9 mouse cellular contexts compared by ENCODE assay signal in the genomic region with DNA sequence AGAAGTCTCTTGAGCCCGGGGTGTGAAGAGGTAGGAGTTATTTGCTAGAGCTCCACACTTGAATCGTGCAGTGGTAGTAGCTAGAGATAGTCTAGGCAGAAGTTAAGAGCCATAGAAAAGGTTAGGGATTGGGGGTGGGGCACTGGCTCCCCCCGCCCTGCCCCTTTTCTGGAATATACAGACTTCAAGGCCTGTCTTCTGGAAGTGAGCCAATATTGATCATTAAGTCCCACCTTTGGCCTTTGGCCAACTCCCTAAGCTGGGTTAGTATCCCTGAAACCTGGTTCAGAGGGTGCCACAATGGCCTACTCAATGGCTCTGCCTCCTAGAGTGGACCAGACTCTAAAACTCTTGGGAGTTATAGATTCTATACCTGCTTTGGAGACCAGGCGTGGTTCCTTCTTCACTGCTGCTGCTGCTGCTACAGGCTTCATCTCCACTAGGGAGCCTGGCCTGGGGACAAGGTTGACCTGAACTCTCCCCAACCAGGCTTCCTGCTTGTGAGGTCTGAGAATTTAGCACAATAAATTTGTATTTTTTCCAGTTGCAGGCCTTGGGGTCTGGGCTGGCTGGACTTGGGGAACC. TPM values are rescaled to one million over a fixed set of nuclear protein-coding genes. Genes with fewer than 3 reads are reported as not detected.
A peak's percentile ranks its signal among the peaks of the same experiment; 100 is the strongest.
DNase-seq lines count a peak whose midpoint lies in the region; ATAC-seq and TF ChIP-seq lines count a peak whose summit lies in the region.
"Had no signal": no experiment of that assay in that cellular context is flagged by ENCODE, and none has a peak within 500 bp of the region (broad histone marks: within the 10 kb centered on the region; RNA-seq: fewer than 3 reads in every experiment).

No protein-coding gene starts in this region.

- H3K9ac ChIP-seq in kidney, postnatal 0 days (ENCODE audit: low read depth, low read length) = peak overlapping the region; percentile 20; the same call in 1 of the 2 replicates
- H3K9ac ChIP-seq in heart, embryonic 16.5 days (ENCODE audit: low read length) = peak overlapping the region; percentile 56
- no peak overlapping the region; the same call in 1 of the 2 replicates for H3K9ac ChIP-seq in liver, embryonic 14.5 days (replicated peaks)

- no peak overlapping the region for H3K27ac ChIP-seq in kidney, postnatal 0 days
- peak overlapping the region; percentile 25; the same call in 1 of the 2 replicates for H3K27ac ChIP-seq in heart, embryonic 16.5 days (ENCODE audit: low read length)
- no peak overlapping the region for H3K27ac ChIP-seq in liver, embryonic 14.5 days

- no peak for TF ChIP-seq EP300 in liver, embryonic 14.5 days (IDR thresholded peaks at IDR 0.05; ENCODE audit: low read depth)

- ATAC-seq in kidney, postnatal 0 days (replicated peaks; ENCODE audit: low FRiP score, low read depth) = no peak
- no peak for ATAC-seq in heart, embryonic 16.5 days (replicated peaks; ENCODE audit: extremely low read depth, insufficient read depth, low FRiP score)
- no peak for ATAC-seq in liver, embryonic 14.5 days (ENCODE audit: insufficient read depth)

- peaks cover 13% of the 10 kb centered on the region for H3K27me3 ChIP-seq in kidney, postnatal 0 days (ENCODE audit: insufficient read depth, low read length)
- peaks cover 41% of the 10 kb centered on the region for H3K27me3 ChIP-seq in heart, embryonic 16.5 days (ENCODE audit: control insufficient read depth, insufficient read depth, low read length)
- peaks cover 20% of the 10 kb centered on the region for H3K27me3 ChIP-seq in liver, embryonic 14.5 days (ENCODE audit: control insufficient read depth, insufficient read depth, low read length)

- peaks cover 9% of the 10 kb centered on the region for H3K4me1 ChIP-seq in kidney, postnatal 0 days (replicated peaks; ENCODE audit: insufficient read depth, low read length)
- H3K4me1 ChIP-seq in heart, embryonic 16.5 days (ENCODE audit: control insufficient read depth, insufficient read depth, low read length) = peaks cover 18% of the 10 kb centered on the region
- peaks cover 36 to 38% of the 10 kb centered on the region in 2 experiments for H3K4me1 ChIP-seq in liver, embryonic 14.5 days (replicated peaks; ENCODE audit: control insufficient read depth in 2 of 2, insufficient read depth in 2 of 2, low read length in 1 of 2)

- H3K4me3 ChIP-seq in kidney, postnatal 0 days (replicated peaks; ENCODE audit: low read depth, low read length) = peak overlapping the region; percentile 39
- H3K4me3 ChIP-seq in heart, embryonic 16.5 days (ENCODE audit: low read length) = peak overlapping the region; percentile 51
- no peak overlapping the region for H3K4me3 ChIP-seq in liver, embryonic 14.5 days (ENCODE audit: insufficient read depth in 1 of 2, low read depth in 2 of 2, low read length in 2 of 2)

- TF ChIP-seq CTCF in kidney, postnatal 0 days (IDR thresholded peaks at IDR 0.05; ENCODE audit: low read depth) = no peak
- TF ChIP-seq CTCF in liver, embryonic 14.5 days (IDR thresholded peaks at IDR 0.05; ENCODE audit: low read depth) = no peak

- peak; percentile 63 for DNase-seq in cerebellum, adult 11-12 months
- DNase-seq in cerebellum, postnatal 36 days = no peak
- no peak for DNase-seq in kidney, postnatal 0 days (ENCODE audit: low spot score)
- DNase-seq in kidney, postnatal 25 days = no peak
- DNase-seq in liver, embryonic 14.5 days (ENCODE audit: low read depth in 3 of 3, low spot score in 3 of 3) = no peak
- no peak for DNase-seq in layer of hippocampus, adult 18-20 months (ENCODE audit: low spot score in 2 of 2)
- no peak for DNase-seq in right cerebral cortex, adult 18-20 months
- DNase-seq: lung, postnatal 36 days had no signal

- WGBS in kidney, postnatal 0 days = 74% methylated on average over 4 of the region's 4 CpGs
- 76% methylated on average over 4 of the region's 4 CpGs for WGBS in heart, embryonic 16.5 days
- 62% methylated on average over 4 of the region's 4 CpGs for WGBS in liver, embryonic 14.5 days (ENCODE audit: insufficient replicate concordance)

- H3K9me3 ChIP-seq in kidney, postnatal 0 days (replicated peaks; ENCODE audit: low read length) = no peaks in the 10 kb centered on the region
- H3K9me3 ChIP-seq in heart, embryonic 16.5 days (replicated peaks; ENCODE audit: control insufficient read depth, low read length) = no peaks in the 10 kb centered on the region
- H3K9me3 ChIP-seq in liver, embryonic 14.5 days (ENCODE audit: control insufficient read depth, low read length) = no peaks in the 10 kb centered on the region

- H3K36me3 ChIP-seq in kidney, postnatal 0 days (ENCODE audit: insufficient read depth, low read length) = no peaks in the 10 kb centered on the region
- H3K36me3 ChIP-seq in heart, embryonic 16.5 days (ENCODE audit: control insufficient read depth, insufficient read depth) = no peaks in the 10 kb centered on the region
- H3K36me3 ChIP-seq in liver, embryonic 14.5 days (replicated peaks; ENCODE audit: control insufficient read depth, insufficient read depth, low read depth) = no peaks in the 10 kb centered on the region

- H3K4me2 ChIP-seq in kidney, postnatal 0 days (ENCODE audit: low read length) = peak overlapping the region; percentile 50
- peak overlapping the region; percentile 59 for H3K4me2 ChIP-seq in heart, embryonic 16.5 days (ENCODE audit: low read depth, low read length)
- H3K4me2 ChIP-seq in liver, embryonic 14.5 days (ENCODE audit: low read depth) = peak overlapping the region; percentile 87

RNA-seq across cellular contexts. Expression of a gene that starts 1.8 kb away (rescaled TPM):
- 22.0 TPM in 2 replicates for polyA plus RNA-seq in kidney, postnatal 0 days (2015; fragmentation: Nextera tagmentation; extraction: Ambion mirVana)
- polyA plus RNA-seq in heart, embryonic 16.5 days (2015; fragmentation: Nextera tagmentation; extraction: Ambion mirVana) = 18.1 and 20.2 TPM in 2 replicates
- 1.0 TPM in 2 replicates for polyA plus RNA-seq in liver, embryonic 14.5 days (2012; rRNA removed)
- polyA plus RNA-seq in liver, embryonic 14.5 days (2014; fragmentation: Nextera tagmentation; extraction: Ambion mirVana) = 1.0 and 2.5 TPM in 2 replicates
- total RNA-seq in layer of hippocampus, adult 18-20 months (2021) = 1 to 10 TPM in 1 of 2 experiments, under 1 TPM in 1; 0.92 to 1.1 TPM

RNA-seq across cellular contexts. Expression of a gene that starts 6.9 kb away (rescaled TPM):
- 20.6 and 21.4 TPM in 2 replicates for polyA plus RNA-seq in kidney, postnatal 0 days (2015; fragmentation: Nextera tagmentation; extraction: Ambion mirVana)
- polyA plus RNA-seq in heart, embryonic 16.5 days (2015; fragmentation: Nextera tagmentation; extraction: Ambion mirVana) = 5.0 and 5.6 TPM in 2 replicates
- 2.9 and 3.2 TPM in 2 replicates for polyA plus RNA-seq in liver, embryonic 14.5 days (2012; rRNA removed)
- 3.8 and 4.4 TPM in 2 replicates for polyA plus RNA-seq in liver, embryonic 14.5 days (2014; fragmentation: Nextera tagmentation; extraction: Ambion mirVana)
- 1 to 10 TPM; 6.2 to 9.0 TPM for total RNA-seq in layer of hippocampus, adult 18-20 months (2021)

RNA-seq across cellular contexts. Expression of a gene that starts 10.0 kb away (rescaled TPM):
- 147 and 150 TPM in 2 replicates for polyA plus RNA-seq in kidney, postnatal 0 days (2015; fragmentation: Nextera tagmentation; extraction: Ambion mirVana)
- polyA plus RNA-seq in heart, embryonic 16.5 days (2015; fragmentation: Nextera tagmentation; extraction: Ambion mirVana) = 116 and 121 TPM in 2 replicates
- 53.3 and 56.1 TPM in 2 replicates for polyA plus RNA-seq in liver, embryonic 14.5 days (2012; rRNA removed)
- 78.4 and 79.8 TPM in 2 replicates for polyA plus RNA-seq in liver, embryonic 14.5 days (2014; fragmentation: Nextera tagmentation; extraction: Ambion mirVana)
- 10 to 100 TPM; 39.7 to 45.9 TPM for total RNA-seq in layer of hippocampus, adult 18-20 months (2021)

RNA-seq across cellular contexts. Expression of a gene that starts 11.9 kb away (rescaled TPM):
- 15.6 and 15.9 TPM in 2 replicates for polyA plus RNA-seq in kidney, postnatal 0 days (2015; fragmentation: Nextera tagmentation; extraction: Ambion mirVana)
- 8.2 and 9.0 TPM in 2 replicates for polyA plus RNA-seq in heart, embryonic 16.5 days (2015; fragmentation: Nextera tagmentation; extraction: Ambion mirVana)
- polyA plus RNA-seq in liver, embryonic 14.5 days (2012; rRNA removed) = 4.5 and 4.8 TPM in 2 replicates
- 4.2 and 4.4 TPM in 2 replicates for polyA plus RNA-seq in liver, embryonic 14.5 days (2014; fragmentation: Nextera tagmentation; extraction: Ambion mirVana)
- 1 to 10 TPM; 5.6 to 6.7 TPM for total RNA-seq in layer of hippocampus, adult 18-20 months (2021)

RNA-seq across cellular contexts. Expression of a gene that starts 11.9 kb away (rescaled TPM):
- 455 and 492 TPM in 2 replicates for polyA plus RNA-seq in kidney, postnatal 0 days (2015; fragmentation: Nextera tagmentation; extraction: Ambion mirVana)
- polyA plus RNA-seq in heart, embryonic 16.5 days (2015; fragmentation: Nextera tagmentation; extraction: Ambion mirVana) = 218 and 227 TPM in 2 replicates
- polyA plus RNA-seq in liver, embryonic 14.5 days (2012; rRNA removed) = 29.9 and 41.0 TPM in 2 replicates
- 124 and 143 TPM in 2 replicates for polyA plus RNA-seq in liver, embryonic 14.5 days (2014; fragmentation: Nextera tagmentation; extraction: Ambion mirVana)
- total RNA-seq in layer of hippocampus, adult 18-20 months (2021) = 100 to 1,000 TPM; 262 to 272 TPM

Comparison
In these comparisons a context has a peak if more than half of its experiments do, and no peak if none do; other contexts are left out.
1. H3K4me3 ChIP-seq: peak in kidney, postnatal 0 days (single experiment) and heart, embryonic 16.5 days (single experiment); none in liver, embryonic 14.5 days (0 of 2).
2. Peak in every context shown above with its lines, with median percentiles within 50 percentile points of each other: H3K4me2 ChIP-seq.